Mouse (Mus musculus): ENCODE measurements at regions not wholly inside any gene's neighbourhood (a gene's known extent, or its start where the extent isn't known, plus 50 kb on each side); places are given as distances from the start of the nearest gene placed in this dataset.

- DNase-seq: no peak
Measured at GRCm38 (mm10) chr6:117332641-117333040, 164.3 kb downstream of the Cxcl12 start.

GRCm38 (mm10) chr6:117342123-117342522 is 173.8 kb downstream of the Cxcl12 start:
- DNase-seq: no peak

GRCm38 (mm10) chr6:117347356-117347755 is 179.0 kb downstream of the Cxcl12 start:
- DNase-seq: no peak

GRCm38 (mm10) chr6:117351846-117352245 is 183.5 kb downstream of the Cxcl12 start:
- no peak for DNase-seq

- no peak for DNase-seq
Measured at GRCm38 (mm10) chr6:117353091-117353490, 184.8 kb downstream of the Cxcl12 start.

GRCm38 (mm10) chr6:117356101-117356500 is 187.8 kb downstream of the Cxcl12 start:
- DNase-seq: no peak

GRCm38 (mm10) chr6:117359401-117359800 is 191.1 kb downstream of the Cxcl12 start:
- no peak for DNase-seq

GRCm38 (mm10) chr6:117366563-117366962 is 198.2 kb downstream of the Cxcl12 start:
- peak; percentile 17 to 72 for DNase-seq

GRCm38 (mm10) chr6:117375989-117376388 is 207.7 kb downstream of the Cxcl12 start:
- no peak for DNase-seq

GRCm38 (mm10) chr6:117379904-117380303 is 211.6 kb downstream of the Cxcl12 start:
- DNase-seq: no peak

- DNase-seq: no peak
Measured at GRCm38 (mm10) chr6:117390233-117390848, 222.0 kb downstream of the Cxcl12 start.

- no peak for DNase-seq
Measured at GRCm38 (mm10) chr6:117393480-117393879, 225.1 kb downstream of the Cxcl12 start.

- DNase-seq: no peak
Measured at GRCm38 (mm10) chr6:117405589-117406311, 237.4 kb downstream of the Cxcl12 start.

GRCm38 (mm10) chr6:117406312-117406595 is 237.9 kb downstream of the Cxcl12 start:
- no peak for DNase-seq

- DNase-seq: no peak
Measured at GRCm38 (mm10) chr6:117406757-117407156, 238.4 kb downstream of the Cxcl12 start.

GRCm38 (mm10) chr6:117407206-117407858 is 239.0 kb downstream of the Cxcl12 start:
- no peak for DNase-seq

- no peak for DNase-seq
Measured at GRCm38 (mm10) chr6:117407953-117408352, 239.6 kb downstream of the Cxcl12 start.

GRCm38 (mm10) chr6:117408971-117409783 is 240.8 kb downstream of the Cxcl12 start:
- no peak for DNase-seq

GRCm38 (mm10) chr6:117414926-117415325 is 246.6 kb downstream of the Cxcl12 start:
- DNase-seq: no peak

- DNase-seq: no peak
Measured at GRCm38 (mm10) chr6:117415901-117416300, 247.6 kb downstream of the Cxcl12 start.

GRCm38 (mm10) chr6:117416461-117416860 is 248.1 kb downstream of the Cxcl12 start:
- no peak for DNase-seq

- no peak for DNase-seq
Measured at GRCm38 (mm10) chr6:117422846-117423573, 254.7 kb downstream of the Cxcl12 start.

GRCm38 (mm10) chr6:117426363-117426762 is 258.0 kb downstream of the Cxcl12 start:
- no peak for DNase-seq
